Mouse (Mus musculus): Measurements from ENCODE around the gene Cryba1. TPM values are rescaled to one million over a fixed set of nuclear protein-coding genes. Genes with fewer than 3 reads are reported as not detected.

The Cryba1 gene
- polyA plus RNA-seq, 1 experiment: 0.19 TPM

- no peak for DNase-seq (ENCODE audit: low read depth)
- TF ChIP-seq POLR2A (IDR thresholded peaks at IDR 0.05; ENCODE audit: borderline replicate concordance, extremely low read depth, insufficient read depth, insufficient read length, poor library complexity, severe bottlenecking): no peak
- no peak for TF ChIP-seq CTCF (IDR thresholded peaks at IDR 0.05; ENCODE audit: borderline replicate concordance, extremely low read depth, insufficient read depth, insufficient read length)
Measured at GRCm38 (mm10) chr11:77672746-77673145, 52.3 kb downstream of the Cryba1 start.

Other genes starting within 250 kb of the Cryba1 start
- gene Ankrd13b, start 235.6 kb downstream of the Cryba1 start, polyA plus RNA-seq (2012; rRNA removed): 280 and 349 TPM in 2 replicates
- gene Git1, start 231.7 kb downstream of the Cryba1 start, polyA plus RNA-seq (2012; rRNA removed): 71.0 and 104 TPM in 2 replicates
- 0.57 and 0.75 TPM in 2 replicates for gene Abhd15, start 210.2 kb downstream of the Cryba1 start, polyA plus RNA-seq (2012; rRNA removed)
- gene Trp53i13, start 209.3 kb downstream of the Cryba1 start, polyA plus RNA-seq (2012; rRNA removed): 11.6 and 16.6 TPM in 2 replicates
- not detected in 2 replicates for gene Gm10392, start 206.1 kb downstream of the Cryba1 start, polyA plus RNA-seq (2012; rRNA removed)
- gene Taok1, start 117.5 kb downstream of the Cryba1 start, polyA plus RNA-seq (2012; rRNA removed): 22.0 and 26.6 TPM in 2 replicates
- 13.1 and 19.2 TPM in 2 replicates for gene Nufip2, start 39.1 kb downstream of the Cryba1 start, polyA plus RNA-seq (2012; rRNA removed)
- 45.6 and 67.3 TPM in 2 replicates for gene Myo18a, start 38.0 kb upstream of the Cryba1 start, polyA plus RNA-seq (2012; rRNA removed)
- gene Gm10277, start 62.5 kb upstream of the Cryba1 start, polyA plus RNA-seq (2012; rRNA removed): not detected in 2 replicates
- gene Pipox, start 168.8 kb upstream of the Cryba1 start, polyA plus RNA-seq (2012; rRNA removed): 10.0 and 19.2 TPM in 2 replicates
- gene Sez6, start 205.5 kb upstream of the Cryba1 start, polyA plus RNA-seq (2012; rRNA removed): 173 and 174 TPM in 2 replicates